Mouse (Mus musculus): ENCODE measurements around the gene Kcne1.

Gene Kcne1

DNA sequence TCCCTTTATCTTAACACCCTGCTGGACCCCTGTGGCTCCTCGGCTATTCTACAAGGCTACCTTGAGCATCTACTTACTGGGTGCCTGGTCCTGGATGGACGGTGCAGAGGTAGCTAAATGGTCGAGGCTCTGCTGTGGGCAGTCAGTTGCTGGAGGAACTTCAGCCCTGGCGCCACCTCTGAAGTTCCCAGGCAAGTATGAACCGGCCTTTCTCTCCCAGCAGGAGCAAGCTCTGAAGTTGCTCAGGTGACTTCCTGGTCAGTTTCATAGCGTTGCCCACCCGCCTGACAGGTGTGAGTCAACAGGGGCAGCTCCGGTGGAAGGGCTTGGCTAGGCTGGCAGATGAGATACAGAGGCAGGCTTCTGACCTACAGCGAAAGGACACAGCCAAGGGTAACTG lies at the start of gene Kcne1:
Gene Kcne1 (minus strand): TSS at position 240 of the 400 bp plus-strand sequence.
- DNase-seq, result no peak

DNA sequence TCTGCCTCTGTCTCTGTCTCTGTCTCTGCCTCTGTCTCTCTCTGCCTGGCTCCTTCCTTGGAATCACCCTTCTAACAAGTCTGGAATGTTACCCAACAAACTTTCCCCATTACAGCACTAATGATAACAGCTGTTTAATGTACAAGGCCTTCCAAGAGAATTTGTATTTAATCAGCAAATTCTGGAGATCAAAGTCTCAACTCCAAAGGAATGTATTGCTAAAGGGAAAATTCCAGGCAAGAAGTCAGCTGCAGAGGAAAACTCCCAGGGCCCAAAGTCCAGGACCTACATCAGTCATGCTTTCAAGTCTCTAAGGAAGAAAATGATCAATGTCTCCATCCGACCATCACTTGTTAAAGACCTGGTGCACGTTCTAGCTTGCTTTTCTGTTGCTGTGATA lies 48.6 kb upstream of the Kcne1 start:
- no peak for DNase-seq

DNA sequence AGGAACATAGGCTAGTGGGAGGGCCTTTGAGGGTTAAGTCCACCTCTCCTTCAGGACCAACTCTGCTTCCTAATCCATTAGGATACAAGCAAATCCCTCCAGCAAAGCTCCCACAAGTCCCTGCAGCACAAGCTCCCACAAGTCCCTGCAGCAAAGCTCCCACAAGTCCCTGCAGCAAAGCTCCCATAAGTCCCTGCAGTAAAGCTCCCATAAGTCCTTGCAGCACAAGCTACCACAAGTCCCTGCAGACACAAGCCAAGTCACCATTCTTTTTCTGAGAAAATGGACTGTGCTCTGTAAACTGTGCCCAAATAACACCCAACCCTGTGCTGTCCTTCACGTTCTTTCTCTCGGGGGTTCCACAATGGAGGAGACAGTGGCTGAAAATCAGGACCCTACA lies 44.9 kb upstream of the Kcne1 start:
- no peak for DNase-seq

DNA sequence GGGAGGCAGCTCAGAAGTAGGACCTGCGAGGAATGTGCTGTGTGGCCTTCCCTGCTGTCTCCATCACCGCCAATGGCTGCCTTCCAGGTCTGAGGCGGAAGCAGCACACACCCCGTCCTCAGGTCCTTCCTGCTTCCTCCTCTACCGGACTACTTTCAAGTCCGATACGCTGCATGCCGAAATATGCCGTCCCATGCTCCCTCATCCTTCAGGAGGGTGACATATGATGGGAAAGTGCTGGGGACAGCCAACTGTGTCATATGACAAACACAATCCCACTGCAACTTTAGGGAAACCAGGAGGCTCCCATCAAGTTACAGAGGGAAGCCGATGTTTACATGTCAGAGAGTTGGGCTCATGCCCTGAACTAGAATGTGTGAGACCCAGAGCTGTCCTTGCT lies 43.8 kb upstream of the Kcne1 start:
- DNase-seq, result peak; percentile 64 to 80

DNA sequence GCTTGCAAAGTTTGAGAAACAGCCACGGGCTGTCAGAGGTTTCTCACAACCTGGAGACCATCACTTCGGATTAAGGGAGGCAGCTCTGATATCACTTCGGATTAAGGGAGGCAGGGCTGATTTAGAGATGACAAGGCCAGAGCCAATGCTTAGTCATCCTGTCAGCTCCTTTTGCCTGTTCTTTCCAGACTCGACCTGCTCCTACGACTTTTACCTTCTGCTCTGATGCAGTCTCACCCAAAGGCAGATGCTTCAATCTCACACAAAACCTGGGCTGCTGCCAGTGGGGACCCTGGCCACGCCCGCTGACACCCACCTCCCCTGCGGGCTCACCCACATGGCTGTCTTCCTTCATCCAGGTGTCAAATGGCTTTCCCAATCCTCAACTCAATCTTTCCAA lies 42.9 kb upstream of the Kcne1 start:
- no peak for DNase-seq

DNA sequence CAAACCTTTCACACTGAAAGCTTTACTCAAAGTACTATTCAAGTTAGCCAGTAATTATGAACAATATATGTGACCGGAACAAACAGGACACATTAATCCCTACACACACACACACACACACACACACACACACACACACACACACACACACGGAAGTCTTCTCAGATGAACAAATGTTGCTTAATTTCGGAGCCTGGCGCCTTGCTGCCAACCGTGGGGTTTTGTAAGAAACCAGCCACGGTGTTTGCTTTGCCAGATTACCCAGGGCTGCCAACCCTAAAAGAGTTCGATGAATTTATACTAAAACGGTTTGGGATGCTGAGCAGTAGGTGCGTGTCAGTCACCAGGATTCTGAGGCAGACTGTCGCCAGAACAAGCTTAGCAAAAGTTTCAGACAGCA lies 41.9 kb upstream of the Kcne1 start:
- no peak for DNase-seq

DNA sequence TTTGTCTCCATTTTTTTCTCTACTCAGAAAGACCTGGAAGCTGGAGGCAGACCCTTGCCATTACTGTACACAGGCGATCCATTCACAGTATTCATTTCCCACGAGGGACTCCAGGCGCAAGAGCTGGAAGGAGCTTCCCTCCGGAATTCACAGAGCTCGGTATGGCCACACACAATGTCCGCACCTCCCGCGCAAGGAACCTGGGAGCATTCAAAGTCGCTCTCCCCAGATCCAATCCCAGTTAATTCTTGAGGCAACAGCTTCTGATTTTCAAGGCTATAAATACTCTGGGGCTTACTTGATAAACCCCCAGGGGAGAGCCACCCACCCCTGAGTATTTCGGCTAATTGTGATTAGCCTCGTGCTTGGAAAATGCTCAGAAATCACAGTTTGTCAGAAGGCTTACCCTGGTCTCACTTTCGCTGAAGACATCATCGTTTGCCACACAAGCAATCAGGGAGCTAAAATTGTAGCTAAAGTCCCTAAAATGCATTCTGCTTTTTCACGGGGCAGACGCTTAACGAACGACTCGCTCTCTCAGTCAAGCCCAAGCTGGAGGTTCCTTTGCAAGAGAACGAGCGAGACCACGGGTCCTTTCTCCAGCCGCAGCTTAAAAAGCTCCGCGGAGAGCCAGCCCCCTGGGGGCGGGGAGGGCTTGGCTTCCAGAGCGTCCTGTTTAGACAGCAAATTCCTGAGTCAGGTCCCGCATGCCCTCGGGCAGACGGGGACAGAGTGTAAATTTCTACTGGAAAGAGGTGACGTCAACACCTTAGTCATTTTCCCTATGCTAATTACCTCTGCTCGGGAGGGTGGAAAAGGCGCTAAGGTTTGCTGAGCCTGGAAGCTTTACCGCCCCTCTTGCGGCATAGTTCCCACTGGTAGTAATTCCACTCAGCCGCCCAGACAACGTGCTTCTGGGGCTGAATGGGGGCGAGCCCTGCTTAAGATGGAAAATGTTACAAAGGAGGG lies 40.5 kb upstream of the Kcne1 start:
- DNase-seq, result peak; percentile 95 to 97

DNA sequence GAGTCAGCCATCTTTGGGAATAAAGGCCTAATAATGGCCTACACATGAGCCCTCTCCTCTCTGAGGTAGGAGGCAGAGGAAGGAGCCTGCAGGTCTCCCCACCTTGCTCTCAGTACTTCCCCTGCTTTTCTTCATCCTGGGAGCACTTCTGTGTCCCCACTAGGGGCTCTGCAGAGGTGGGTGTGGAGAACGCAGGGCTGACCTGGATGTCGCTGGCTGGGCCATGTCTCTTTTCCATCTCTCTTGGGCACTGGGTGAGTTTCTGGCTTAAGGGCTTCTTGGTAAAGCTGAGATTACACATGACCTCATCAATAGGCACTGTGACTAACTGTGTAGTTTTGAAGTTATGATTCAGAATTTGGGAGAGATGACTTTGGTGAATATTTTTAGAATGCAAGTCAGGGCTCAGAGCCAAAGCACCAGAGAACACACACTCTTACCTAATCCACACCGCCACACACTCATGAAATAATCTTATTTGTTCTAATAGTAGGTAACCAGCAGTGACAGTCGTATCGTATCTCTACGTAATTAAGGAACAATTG lies 39.4 kb upstream of the Kcne1 start:
- no peak for DNase-seq

DNA sequence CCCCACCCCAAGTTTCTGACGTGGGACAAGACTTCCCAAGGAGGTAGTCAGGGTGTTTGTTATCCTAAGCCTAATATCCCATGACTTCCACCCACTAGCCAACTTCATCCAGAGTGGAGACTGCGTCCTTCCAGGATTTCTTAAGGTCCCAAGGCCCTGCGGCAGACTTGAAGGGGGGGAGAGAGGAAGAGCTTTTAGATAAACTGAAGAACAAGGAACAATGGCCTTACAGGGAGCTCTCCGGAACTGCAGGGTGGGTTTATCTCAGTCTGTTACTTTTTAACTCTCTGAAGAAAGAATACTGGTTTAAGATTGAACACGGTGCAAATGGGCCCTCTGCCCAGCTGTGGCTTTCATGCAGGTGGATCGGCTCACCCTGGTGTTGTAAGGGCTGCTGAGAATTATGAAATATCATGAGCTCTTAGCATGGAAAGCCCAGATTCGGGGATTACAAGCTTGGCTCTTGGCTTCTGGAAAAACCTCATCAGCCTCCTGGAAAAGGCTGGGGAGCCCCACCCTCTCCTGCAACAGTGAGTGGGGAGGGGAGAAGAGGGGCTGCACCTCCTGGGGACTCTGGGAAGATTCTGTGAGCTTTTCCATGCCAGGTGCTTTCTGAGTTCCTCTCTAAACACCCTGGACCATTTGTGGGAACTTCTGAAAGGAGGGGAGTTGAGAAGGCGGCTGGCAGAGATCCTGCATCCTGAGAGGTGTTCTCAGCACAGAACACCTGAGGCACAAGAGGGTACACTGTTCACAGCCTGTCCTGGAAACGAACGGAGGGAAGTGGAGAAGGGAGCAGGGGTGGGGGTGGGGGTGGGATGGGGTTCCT lies 38.7 kb upstream of the Kcne1 start:
- DNase-seq, result peak; percentile 55 to 72

DNA sequence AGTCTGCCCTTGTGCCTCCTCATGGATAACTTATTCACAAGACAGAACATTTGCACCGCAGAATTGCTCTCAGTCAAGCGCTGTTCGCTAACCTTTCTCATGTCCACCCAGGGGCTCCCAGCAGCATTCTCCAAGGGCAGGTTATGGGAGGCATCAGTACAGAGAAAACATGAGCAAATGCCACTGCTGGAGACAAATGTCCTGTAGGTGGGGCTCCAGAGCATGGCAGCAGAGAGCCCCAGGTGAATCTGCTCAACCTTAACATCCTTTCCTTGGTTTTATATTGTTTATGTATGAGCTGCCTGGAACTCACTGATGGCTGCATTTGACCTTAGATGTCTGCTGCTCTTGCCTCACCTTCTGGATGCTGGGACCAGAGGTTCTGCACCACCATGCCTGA lies 34.5 kb upstream of the Kcne1 start:
- no peak for DNase-seq

DNA sequence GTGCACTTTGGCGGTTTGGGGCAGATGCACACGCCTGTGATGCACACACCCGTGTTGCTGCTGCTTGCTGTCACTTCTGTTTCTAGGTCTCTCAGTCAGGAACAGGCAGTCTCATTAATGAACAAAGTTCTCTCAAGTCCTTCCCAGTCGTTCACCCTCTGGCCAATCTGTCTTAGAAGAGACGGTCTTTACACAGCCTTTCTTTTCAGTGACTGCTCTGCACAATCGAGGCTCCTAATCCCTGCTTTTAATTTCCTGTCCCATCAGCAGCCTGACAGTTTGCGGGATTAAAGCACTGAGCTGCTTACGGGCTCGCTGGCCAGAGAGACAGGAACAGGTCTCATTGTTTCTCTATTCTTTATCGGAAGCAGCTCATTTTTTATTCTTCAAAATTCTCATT lies 28.4 kb upstream of the Kcne1 start:
- no peak for DNase-seq

DNA sequence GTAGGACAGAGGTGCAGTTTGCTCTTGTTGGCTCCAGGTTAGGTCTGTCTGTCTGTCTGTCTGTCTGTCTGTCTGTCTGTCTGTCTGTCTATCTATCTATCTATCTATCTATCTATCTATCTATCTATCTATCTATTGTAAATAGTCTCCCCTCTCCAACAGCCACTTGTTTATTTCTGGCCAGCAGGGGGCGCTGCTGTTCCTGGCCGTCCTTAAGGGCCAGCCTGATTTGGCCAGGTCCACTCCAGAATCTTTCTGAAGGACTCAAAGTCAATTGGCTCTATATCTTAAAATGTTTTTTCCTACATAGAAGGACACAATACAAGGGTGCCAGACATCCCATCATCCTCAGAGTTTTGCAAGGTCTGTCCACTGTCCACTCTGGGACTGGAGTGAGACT lies 25.8 kb upstream of the Kcne1 start:
- peak; percentile 72 to 84 for DNase-seq

DNA sequence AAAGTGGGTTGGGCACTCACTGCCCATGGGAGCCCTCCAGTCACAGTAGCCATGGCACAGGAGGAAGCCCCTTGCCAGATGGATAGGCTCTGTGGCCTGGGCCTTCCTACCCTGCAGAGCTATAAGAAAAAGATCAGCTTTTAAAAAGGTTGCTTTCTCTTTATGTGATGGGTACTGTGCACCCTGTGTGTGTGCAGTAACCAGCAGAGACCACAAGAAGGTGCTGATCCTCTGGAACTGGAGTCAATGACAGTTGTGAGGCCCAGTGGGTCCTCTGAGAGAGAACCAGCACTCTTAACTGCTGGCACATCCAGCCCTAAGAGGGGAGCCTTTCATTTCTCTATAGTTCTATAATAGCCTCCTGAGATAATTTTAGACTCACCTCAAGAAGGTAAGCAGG lies 24.1 kb upstream of the Kcne1 start:
- DNase-seq, result no peak

DNA sequence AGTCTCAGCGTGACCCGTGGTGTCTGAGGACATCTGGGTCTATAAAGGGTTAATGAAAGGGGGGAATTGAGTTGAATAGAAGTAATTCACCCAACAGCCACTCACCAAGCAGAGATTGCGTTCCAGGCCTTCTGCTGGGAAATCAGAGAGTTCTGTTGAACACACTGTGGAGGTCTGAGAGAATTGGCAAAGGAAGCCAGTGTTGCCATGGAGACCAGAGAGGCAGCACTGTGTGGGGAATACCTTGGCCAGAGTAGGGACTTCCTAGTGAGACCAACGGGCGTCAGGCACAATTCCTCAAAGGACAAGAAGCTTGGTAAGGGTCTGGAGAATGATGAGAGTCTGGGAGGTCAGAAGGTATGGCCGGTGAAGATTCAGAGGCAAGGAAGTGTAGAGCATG lies 23.2 kb upstream of the Kcne1 start:
- DNase-seq, result no peak

DNA sequence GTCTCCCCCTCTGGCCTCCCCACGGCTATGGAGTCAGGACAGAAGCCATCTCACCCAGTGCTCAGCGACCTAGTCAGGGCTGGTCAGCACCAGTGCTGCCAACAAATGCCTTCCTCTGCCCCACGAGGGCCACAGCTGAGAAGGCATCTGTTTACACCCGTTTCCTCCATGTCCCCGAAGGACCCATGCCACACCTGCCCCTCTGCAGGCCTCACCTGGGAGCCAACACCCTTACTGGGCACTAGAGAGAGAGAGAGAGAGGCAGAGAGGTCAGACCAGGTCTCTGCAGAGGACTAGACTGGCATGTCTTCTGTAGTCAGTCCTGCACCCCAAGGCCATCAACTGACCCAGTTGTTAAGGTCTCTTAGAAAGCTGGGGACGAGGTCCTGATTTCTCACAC lies 21.8 kb upstream of the Kcne1 start:
- no peak for DNase-seq

DNA sequence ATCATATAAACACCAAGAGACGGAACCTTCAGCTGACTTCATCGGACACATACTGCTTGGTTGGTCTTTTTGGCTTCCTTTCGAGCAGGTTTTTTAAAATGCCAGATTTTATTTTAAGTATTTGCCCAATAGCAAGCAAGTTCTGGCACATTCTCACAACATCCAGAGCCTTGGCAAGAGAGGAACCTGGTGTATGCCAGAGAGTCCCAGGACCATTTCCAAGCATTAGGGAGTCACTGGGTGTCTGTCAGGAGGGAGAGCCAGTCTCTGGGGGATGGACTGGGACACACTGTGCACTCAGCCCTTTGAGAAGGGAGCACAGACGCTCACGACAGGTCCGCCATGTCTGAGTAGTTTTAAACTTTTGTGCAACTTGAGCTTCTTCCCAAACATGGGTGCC lies 17.7 kb upstream of the Kcne1 start:
- no peak for DNase-seq

DNA sequence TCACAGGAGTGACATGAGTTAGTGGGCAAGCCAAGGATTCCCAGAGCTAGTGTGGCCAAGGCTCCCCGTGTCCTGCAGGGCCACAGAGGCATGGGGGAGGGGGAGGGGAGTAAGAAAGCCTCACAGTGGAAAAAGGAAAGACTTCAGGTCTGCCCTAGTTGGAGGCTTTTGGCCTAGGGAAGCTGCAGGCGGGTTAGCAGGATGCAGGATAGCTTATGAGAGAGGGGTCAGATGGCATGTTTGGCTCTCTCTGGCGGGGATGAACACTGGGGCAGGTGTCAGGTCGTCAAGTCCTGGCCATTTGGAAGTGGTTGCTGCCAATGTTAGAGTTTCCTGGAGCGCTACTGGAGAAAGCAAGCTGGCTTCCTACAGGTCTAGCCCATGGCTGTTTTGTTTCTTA lies 12.4 kb upstream of the Kcne1 start:
- no peak for DNase-seq

DNA sequence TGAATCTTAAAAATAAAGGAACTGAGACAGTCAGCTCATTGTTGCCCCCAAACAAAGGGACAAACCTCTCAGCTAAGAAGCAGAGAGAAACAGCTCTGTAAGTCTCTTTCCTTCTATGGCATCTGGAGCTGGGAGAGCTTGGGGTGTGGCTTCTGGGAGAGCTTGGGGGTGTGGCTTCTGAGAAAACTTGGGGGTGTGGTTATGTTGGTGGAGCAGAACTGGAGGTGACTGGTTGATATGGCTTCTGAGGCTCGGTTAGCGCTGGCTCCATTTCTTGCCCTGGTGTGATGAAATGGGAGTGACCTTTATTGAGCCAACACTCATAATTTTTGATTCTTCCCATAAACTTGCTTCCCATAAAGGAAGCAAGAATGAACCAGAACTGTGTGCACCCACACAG lies 10.0 kb upstream of the Kcne1 start:
- DNase-seq, result peak in 1 of 2 experiments; percentile 37

DNA sequence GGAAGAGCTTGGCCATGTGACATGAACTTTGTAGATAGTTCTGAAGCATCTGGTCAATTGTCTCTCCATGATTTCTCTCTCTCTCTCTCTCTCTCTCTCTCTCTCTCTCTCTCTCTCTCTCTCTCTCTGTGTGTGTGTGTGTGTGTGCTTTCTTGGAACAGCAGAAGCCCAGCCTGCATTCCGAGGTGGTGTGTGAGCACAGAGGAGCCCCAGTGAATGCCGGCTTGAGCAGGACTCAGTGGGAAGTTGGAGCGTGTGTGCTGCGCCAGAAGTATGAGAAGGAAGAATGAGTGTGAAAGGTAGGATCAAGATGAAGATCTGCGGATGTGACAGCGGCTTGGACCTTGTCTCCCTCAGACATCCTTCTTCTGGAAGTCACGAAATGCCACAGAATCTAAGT lies 6.2 kb upstream of the Kcne1 start:
- no peak for DNase-seq

DNA sequence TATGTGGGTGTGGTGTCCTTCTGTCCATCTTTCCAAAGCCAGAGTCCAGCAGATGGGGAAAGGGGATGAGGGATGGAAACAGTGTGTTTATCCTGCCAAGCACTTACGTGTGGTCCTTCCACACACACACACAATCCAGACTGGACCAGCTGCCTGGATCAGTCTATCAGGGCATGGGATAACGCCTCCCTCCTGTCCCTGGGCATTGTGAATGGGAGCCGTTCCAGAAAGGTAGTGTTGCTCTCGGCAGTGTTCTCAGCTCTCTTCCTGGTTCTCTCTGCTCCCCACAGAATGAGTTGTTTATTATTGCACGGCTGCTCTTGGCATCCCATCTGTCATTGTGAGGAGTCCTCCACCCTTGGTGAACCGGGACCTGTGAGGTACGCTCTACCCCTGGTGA lies 1.4 kb upstream of the Kcne1 start:
- DNase-seq, result no peak

DNA sequence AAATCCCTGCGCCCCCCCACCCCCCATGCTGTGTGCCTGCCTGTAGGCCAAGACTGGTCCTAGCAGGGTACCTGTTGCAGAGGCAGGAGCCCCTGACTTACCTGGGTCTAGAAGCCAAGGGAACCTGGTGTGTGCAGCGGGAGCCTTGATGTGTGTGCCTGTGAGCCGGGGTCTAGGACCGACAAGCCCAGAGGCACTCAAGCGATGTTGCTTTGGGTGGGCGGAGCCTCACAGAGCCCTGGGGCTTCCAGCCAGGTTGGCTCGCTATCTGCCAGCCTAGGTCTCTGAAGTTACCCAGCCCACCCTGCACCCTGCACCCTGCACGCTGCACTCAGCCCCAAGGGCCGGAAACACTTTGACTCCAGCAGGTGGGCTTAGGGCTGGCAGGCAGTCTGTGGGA lies 534 bp downstream of the Kcne1 start:
- no peak for DNase-seq

DNA sequence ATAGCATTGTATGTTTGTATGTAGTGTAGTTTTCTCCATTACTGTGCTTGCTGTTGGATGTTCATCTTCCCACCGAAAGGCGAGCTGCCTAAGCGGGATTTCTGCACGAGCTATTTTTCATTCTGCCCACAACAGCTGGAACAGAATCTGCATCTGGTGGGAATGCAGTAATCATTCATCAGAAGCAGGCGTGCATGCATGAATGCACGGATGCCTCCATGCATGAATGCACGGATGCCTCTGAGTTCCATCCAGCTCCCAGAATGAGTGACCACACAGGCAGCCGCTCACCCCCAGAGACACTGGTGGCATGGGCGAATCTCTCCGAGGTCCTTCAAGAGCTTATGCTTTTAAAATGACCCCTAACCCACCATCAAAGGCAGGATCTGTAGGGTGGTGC lies 1.7 kb downstream of the Kcne1 start:
- no peak for DNase-seq

DNA sequence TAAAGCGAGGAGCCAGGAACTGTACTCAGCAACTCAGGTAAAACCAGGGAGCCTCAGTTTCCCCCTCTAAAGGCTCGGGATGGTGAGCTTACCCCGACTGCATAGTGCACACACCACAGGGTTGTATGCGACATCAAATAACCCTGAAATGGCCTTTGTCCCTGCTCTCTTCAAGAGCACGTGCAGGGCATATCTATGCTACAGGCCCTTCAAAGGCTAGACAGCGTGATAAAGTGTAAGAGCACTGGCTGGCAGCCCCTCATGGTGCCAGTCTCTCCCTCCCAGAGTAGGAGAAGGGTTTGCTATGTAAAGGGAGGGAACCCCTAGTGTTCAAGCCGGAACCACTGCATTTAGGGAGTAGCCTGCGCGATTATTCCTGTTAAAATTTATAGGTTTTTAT lies 2.2 kb downstream of the Kcne1 start:
- no peak for DNase-seq

DNA sequence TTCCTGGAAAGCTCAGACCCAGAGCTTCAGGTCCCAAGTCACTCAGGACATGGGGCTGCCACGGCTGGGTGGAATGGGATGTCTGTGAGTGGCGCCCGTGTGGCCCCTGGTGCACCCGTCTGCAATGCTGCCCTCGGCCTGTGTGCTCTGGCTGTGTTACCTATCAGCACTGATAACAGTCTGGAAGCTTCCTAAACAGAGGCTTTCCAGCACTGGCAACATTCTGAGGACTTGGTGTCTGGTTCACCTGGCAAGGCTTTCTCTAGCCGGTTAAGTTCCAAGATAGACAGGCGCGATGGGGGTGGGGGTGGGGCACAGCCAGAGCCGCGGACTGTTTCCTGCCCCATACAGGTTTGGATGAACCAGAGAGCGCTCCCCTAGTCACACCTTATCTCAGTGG lies 3.3 kb downstream of the Kcne1 start:
- no peak for DNase-seq
